Mouse (Mus musculus): ENCODE data around the gene Cby1. TPM values are rescaled to one million over a fixed set of nuclear protein-coding genes. Genes with fewer than 3 reads are reported as not detected.

The Cby1 gene
- polyA plus RNA-seq (2012; rRNA removed), result 40.1 and 45.6 TPM in 2 replicates

DNA sequence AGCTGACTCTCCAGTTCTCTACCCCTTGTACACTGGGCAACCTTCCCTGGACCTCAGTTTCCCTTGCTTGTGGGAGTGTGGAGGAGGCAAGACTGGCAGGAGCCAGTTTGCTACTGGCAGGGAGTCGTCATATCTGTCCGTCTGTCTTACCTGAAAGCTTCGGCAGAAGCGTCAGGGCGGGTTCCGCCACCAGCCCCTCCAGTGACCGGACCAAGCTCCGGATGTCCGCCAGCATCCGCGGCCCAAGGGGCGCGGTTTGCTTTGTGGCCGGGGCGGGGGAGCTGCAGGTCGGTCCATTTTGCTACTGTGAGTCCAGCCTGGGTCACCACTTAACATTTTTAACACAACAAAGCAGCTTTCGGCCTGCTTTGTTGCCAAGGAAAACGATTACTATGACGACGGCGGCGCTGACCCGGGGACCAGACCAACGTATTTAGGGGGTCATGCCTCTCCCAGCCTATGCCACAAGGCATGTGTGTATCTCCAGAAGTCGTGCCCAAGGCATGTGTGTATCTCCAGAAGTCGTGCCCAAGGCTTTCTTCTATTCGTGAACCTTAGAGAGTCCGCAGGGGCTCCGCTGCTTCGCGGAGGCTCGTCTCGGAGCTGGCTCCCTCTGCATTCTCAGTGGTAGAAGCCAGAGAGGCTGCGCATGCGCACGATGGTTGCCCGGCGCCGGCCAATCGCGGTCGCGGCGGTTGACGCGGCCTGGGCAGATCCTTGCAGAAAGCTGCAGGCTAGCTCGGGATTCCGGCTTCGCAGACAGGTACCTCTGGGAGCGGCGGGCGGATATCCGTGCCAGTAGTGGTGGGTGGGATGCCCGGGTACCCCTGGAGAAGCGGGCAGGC is at the start of gene Cby1, which contains the start of gene Fam227a:
Cby1 (plus strand) TSS at position 669 of the 845 bp plus-strand sequence.
Fam227a (minus strand) TSS at position 426 of the 845 bp plus-strand sequence.

DNA sequence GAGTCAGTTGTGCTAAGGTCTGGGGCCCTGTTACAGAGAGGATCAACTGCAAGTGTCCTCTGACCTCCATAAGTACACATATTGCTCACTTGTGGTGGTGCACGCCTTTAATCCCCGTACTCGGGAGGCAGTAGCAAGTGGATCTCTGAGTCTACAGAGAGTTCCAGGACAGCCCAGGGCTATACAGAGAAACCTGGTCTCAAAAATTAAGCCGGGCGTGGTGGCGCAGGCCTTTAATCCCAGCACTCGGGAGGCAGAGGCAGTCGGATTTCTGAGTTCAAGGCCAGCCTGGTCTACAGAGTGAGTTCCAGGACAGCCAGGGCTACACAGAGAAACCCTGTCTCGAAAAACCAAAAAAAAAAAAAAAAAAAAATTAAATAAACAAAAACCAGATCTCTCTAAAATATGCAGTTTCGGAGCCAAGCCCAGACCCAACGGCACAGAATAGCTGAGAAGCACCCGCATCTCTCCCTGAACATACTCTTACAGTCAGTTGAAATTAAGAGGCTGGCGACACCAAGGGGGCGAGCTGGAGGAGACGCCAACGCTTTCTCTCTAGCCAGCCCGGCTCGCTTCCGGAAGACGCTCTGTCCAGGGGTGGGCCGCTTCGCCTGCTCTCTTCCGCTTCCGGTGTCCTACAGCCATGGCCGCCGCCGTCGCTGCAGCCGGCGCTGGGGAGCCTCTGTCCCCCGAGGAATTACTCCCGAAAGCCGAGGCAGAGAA is 11.4 kb downstream of the Cby1 start, which contains the start of gene Tomm22:
Tomm22 (plus strand) TSS at position 613 of the 723 bp plus-strand sequence.

DNA sequence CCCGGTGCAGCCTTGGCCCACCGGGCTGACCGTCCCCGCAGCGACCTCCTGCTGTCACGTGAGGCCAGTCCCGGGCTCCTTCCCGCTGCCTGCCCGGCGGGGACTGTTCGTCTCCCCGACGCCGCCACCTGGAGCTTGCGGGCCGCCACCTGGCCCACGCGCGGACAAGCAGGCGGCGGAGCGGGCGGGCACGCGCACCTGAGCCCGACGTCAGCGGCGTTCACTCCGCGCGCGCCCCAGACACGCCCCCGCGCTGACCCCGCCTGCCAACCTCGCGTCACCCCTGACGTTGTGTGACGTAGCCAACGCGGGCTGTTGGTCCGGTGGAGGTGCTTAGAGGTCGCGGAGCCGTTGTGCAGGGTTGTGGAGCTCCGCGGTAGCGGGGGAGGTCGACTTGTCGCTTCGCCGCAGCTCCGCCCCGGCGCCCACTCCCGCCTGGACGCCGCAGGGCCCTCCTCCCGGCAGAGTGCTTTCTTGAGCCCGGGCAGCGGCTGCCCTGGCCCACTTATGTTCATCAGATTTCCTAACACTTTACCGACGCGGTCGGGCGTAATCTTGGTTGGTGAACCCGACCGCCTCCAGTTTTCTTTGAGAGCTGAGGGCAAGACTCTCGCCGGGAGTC is 28.8 kb downstream of the Cby1 start, which contains the start of gene Josd1:
Josd1 (minus strand) TSS at position 274 of the 622 bp plus-strand sequence.

DNA sequence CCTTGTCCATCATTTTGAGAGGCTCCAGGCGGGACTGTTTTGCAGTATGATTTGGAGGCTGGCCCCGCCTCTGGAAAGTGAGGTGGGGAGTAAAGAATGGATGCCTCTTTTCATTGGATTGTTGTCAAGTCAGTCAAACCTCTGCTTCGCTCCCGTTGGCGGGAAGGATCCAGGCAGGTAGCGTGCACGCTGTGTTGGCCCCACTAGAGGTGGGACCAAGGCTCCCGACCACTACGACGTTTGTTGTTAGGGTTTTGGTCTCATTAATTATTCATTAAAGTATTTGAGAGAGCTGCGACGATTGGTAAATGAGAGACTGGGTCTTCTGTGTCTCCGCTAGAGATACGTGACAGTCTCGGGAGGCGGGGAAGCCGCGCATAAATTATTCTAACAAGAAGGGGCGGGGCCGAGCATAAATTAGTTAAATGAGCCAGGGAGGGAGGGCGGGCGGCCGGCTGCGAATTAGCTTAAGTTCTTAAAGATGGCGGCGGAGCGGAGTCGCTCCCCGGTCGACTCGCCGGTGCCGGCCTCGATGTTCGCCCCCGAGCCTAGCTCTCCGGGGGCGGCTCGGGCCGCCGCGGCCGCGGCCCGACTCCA is 31.5 kb downstream of the Cby1 start, which contains the start of gene Gtpbp1:
Gtpbp1 (plus strand) TSS at position 420 of the 597 bp plus-strand sequence.

Other genes starting within 250 kb of the Cby1 start
- 351 and 357 TPM in 2 replicates for gene Csnk1e, start 203.6 kb upstream of the Cby1 start, polyA plus RNA-seq (2012; rRNA removed)
- gene Kcnj4, start 154.0 kb upstream of the Cby1 start, polyA plus RNA-seq (2012; rRNA removed), result 0.36 and 0.53 TPM in 2 replicates
- gene Kdelr3, start 142.8 kb upstream of the Cby1 start, polyA plus RNA-seq (2012; rRNA removed), result 11.9 and 34.4 TPM in 2 replicates
- gene Ddx17, start 112.5 kb upstream of the Cby1 start, polyA plus RNA-seq (2012; rRNA removed), result 804 and 850 TPM in 2 replicates
- 5.2 and 6.8 TPM in 2 replicates for gene Dmc1, start 54.1 kb upstream of the Cby1 start, polyA plus RNA-seq (2012; rRNA removed)
- gene Fam227a, start 243 bp upstream of the Cby1 start, polyA plus RNA-seq (2012; rRNA removed), result 27.0 and 29.2 TPM in 2 replicates
- 105 and 118 TPM in 2 replicates for gene Tomm22, start 11.7 kb downstream of the Cby1 start, polyA plus RNA-seq (2012; rRNA removed)
- 30.5 and 32.9 TPM in 2 replicates for gene Josd1, start 28.7 kb downstream of the Cby1 start, polyA plus RNA-seq (2012; rRNA removed)
- 48.9 and 49.8 TPM in 2 replicates for gene Gtpbp1, start 31.6 kb downstream of the Cby1 start, polyA plus RNA-seq (2012; rRNA removed)
- 43.2 and 47.2 TPM in 2 replicates for gene Sun2, start 83.3 kb downstream of the Cby1 start, polyA plus RNA-seq (2012; rRNA removed)
- 79.5 and 84.5 TPM in 2 replicates for gene Dnal4, start 118.7 kb downstream of the Cby1 start, polyA plus RNA-seq (2012; rRNA removed)
- gene Nptxr, start 145.6 kb downstream of the Cby1 start, polyA plus RNA-seq (2012; rRNA removed), result 28.8 and 35.0 TPM in 2 replicates
- 1.2 and 1.8 TPM in 2 replicates for gene Npcd, start 175.0 kb downstream of the Cby1 start, polyA plus RNA-seq (2012; rRNA removed)
- gene Cbx6, start 175.5 kb downstream of the Cby1 start, polyA plus RNA-seq (2012; rRNA removed), result 67.3 and 71.7 TPM in 2 replicates
- gene Apobec3, start 232.5 kb downstream of the Cby1 start, polyA plus RNA-seq (2012; rRNA removed), result 7.2 and 8.8 TPM in 2 replicates

Measured in central nervous system, embryonic 14 days (tissue).